Mouse (Mus musculus): ENCODE measurements at regions not wholly inside any gene's neighbourhood (a gene's known extent, or its start where the extent isn't known, plus 50 kb on each side); places are given as distances from the start of the nearest gene placed in this dataset.

DNA sequence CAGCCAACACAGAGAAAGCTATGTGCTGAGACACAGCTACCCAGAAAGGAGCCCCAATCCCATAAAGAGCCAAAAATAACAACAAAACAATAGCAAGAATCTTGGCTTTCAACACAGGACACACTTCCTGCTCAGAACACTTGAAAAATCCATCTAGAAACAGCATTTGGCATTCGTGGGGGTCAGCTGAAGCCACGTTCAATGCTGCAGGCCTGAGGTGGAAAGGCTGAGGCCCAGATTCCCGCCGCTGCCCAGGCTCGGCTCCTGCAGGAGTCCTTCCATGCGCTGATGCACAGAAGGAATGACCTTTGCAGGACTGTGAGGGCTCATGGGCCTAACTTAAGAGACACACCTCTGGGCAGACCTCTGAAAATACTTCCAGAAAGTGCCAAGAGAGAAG is 76.4 kb upstream of the Ctnnb1 start:
- no peak for TF ChIP-seq CTCF (conservative IDR thresholded peaks at IDR 0.05; ENCODE audit: low read length)
- no peak for TF ChIP-seq NANOG (IDR thresholded peaks at IDR 0.05; ENCODE audit: borderline replicate concordance, low read length)
- no peak for TF ChIP-seq POU5F1 (IDR thresholded peaks at IDR 0.05; ENCODE audit: borderline replicate concordance, low read length)

Measured in E14TG2a.4 (cell line).